Mouse (Mus musculus): Measurements from ENCODE around the gene Ccrl2. TPM values are rescaled to one million over a fixed set of nuclear protein-coding genes. Genes with fewer than 3 reads are reported as not detected.
A peak's percentile ranks its signal among the peaks of the same experiment; 100 is the strongest.

The Ccrl2 gene
- total RNA-seq, 2 experiments from 2014 or later, result 2.9 to 8.9 TPM

DNA sequence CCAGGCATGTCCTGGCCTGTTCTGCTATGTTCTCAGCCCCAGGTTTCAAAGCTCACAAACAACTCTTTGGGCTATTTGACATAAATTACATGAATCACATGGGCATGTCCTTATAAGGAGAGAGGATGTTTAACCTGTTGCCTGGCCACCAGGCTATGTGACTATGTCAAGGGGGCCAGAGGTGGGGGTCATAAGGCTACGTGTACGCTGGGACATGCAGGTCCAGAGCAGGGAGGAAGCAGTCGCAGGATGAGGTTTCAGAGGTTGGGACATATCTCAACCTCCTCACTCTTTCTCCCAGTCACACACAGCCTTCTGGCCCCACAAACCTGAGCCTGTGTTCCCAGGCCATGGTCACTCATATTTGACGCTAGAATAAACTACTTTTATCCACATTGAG is 9.7 kb upstream of the Ccrl2 start:
- ATAC-seq (replicated peaks; ENCODE audit: poor library complexity), result peak; percentile 43

DNA sequence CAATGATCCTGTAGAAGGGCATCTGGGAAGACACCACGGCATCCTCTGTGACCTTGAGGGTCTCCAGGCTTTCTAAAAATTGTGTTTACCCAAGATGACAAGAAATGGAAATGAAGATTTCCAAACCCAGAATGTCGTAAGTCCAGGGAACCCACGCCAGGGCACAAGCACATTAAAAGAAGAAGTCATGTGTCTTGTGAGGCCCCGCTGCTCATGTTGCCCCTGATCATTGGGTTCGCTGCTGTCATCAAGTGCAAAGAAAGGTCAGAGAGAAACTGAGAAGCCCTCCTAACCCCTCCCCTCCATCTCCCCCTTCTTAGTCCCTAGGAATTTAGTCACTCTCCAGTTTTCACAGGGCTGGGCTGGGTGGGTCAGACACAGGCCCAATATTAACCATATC is 5.5 kb upstream of the Ccrl2 start:
- peak; percentile 54 for ATAC-seq (replicated peaks; ENCODE audit: poor library complexity)

DNA sequence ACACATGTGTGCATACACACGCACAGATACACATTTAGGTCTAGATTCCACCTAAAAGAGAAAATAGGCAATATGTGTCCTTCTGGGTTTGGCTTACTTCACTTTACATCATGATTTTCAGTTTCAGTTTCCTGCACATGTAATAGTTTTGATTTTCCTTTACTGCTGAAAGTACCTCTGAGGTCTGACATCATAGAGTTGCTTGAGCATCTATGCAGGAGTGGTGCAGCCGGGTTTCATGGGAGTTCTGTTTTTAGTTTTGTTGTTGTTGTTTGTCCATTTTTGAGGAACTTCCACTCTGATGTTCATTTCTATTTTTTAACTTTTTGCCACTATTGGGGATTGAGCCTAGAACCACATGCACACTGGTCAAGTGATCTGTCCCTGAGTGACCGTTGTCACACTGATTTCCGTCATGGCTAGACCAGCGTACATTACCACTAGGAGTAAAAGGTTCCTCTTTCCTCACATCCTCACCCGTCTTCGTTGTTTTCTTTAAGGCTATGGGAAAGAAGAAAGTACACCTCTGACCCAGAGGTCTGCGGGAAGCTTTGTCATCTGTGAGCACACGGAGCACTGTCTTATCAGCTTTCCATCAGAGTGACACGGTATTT is 1.7 kb upstream of the Ccrl2 start:
- ATAC-seq (replicated peaks; ENCODE audit: poor library complexity), result 0 out of 2 replicates have a peak, but pooled peaks have one; percentile 4

- ATAC-seq (replicated peaks; ENCODE audit: poor library complexity), result no peak
These were observed 438 bp upstream of the Ccrl2 start for GRCm38 (mm10) chr9:111057544-111058370.

- ATAC-seq (replicated peaks; ENCODE audit: poor library complexity), result no peak
These were observed 861 bp downstream of the Ccrl2 start for GRCm38 (mm10) chr9:111056519-111056797.

DNA sequence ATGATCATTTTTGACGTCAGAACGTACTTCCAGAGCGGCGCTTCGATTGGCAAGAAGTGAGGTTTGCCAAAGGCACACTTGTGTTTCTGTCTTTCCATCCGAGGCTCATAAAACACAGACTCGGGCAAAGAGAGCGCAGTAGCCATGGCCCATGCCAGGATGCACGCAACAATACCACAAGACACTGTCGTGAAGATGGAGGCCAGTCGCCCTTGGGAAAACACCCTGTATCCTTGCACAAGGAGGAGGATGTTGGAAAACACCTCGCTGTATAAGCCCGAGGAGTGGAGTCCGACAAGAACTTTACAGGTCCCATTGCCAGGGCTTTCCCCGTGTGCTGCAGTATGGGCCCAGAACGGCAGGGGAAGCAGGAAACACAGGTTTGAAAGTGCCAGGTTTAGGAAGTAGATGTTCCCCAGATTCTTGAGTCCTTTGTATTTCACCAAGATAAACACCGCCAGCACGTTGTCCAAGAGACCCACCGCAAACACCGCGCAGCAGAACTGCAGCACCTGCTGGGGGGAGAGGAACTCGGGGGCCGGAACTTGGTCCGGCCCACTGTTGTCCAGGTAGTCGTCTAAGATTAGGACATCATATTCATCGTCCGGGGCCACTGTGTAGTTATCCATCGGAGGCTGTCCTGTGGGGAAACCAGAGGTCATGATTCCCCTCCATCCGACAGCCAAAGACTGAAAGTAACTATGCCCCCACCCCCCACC is 1.4 kb downstream of the Ccrl2 start:
- peak; percentile 3; the same call in 1 of the 2 replicates for ATAC-seq (replicated peaks; ENCODE audit: poor library complexity)

DNA sequence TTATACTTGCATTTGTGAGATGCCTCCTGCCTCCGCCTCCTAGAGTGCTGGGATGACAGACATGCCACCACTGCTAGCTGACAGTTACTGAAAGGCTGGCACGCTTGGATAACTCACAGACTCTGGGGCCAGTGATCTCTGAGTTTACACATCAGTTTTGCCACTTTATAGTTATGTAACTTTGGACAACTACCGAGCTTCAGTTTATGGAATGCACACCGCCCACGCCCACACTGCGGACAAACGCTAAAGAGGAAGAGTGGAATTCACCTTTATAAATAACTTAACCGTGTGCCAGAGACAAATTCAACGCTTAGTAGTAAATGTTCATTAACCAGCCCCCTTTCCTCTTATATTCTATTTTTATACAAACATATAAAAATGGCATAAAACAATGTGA is 2.4 kb downstream of the Ccrl2 start:
- no peak for ATAC-seq (replicated peaks; ENCODE audit: poor library complexity)

DNA sequence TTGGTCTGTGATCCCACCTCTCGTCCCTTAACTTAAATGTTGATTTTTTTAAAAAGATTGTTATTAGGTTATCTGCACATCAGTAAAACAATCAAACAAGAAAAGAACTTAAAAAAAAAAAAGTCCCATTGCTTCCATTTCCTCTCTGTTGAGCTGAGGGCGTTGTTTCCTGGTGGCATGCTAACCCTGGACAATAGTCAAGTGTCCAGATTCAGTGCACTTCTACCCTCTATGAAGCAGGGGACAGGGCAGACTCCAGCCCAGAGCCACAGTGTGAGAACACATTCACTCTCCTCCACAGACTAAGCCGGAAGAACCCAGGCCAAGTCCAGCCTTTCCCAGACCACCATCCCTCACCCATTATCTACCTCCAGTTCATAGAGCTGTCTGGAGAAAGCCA is 8.9 kb downstream of the Ccrl2 start:
- no peak for ATAC-seq (replicated peaks; ENCODE audit: poor library complexity)

DNA sequence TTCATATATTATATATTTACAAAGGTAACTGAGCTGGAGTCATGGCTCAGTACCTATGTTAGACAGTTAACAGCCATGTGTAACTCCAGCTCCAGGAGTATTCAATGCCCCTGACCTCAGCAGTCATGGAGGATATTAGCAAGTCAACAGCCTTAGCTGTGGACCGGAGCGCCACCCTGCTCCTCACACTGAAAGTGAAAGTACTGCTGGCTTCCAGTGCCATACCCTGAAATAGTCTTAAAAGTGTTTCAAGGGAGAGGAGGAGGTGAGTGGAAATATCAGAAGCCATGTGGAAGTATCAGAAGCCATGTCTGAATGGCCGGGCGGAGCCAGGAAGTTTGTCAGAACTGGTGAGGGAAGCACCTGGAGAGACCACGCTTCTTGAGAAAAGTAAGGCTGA is 10.1 kb downstream of the Ccrl2 start:
- peak; percentile 62 for ATAC-seq (replicated peaks; ENCODE audit: poor library complexity)

- ATAC-seq (replicated peaks; ENCODE audit: poor library complexity), result peak; percentile 94
These were observed 11.1 kb downstream of the Ccrl2 start for GRCm38 (mm10) chr9:111046222-111046621.

GRCm38 (mm10) chr9:111042266-111042665 is 15.1 kb downstream of the Ccrl2 start:
- no peak for ATAC-seq (replicated peaks; ENCODE audit: poor library complexity)

GRCm38 (mm10) chr9:111039966-111040365 is 17.4 kb downstream of the Ccrl2 start:
- no peak for ATAC-seq (replicated peaks; ENCODE audit: poor library complexity)

GRCm38 (mm10) chr9:111033717-111034116 is 23.6 kb downstream of the Ccrl2 start:
- peak; percentile 77 for ATAC-seq (replicated peaks; ENCODE audit: poor library complexity)

DNA sequence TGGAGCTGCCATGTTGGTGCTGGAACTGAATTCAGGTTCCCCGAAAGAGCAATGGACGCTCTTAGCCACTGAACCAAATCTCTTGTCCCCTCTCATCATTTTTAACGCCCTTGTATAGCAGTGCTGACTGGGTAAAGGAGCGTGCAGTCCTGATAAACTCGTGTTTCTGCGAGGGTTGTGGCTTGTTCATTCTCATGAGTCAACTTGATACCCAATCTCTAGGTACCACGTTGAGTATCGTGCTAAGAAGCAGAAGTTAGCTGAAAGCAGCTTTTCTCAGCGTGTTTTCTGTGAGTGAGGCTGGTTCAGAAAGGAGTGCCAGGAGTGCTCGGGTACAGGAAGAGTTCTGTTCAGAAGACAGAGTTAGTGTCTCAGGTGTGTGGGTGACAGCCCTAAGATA is 30.5 kb downstream of the Ccrl2 start:
- no peak for ATAC-seq (replicated peaks; ENCODE audit: poor library complexity)

DNA sequence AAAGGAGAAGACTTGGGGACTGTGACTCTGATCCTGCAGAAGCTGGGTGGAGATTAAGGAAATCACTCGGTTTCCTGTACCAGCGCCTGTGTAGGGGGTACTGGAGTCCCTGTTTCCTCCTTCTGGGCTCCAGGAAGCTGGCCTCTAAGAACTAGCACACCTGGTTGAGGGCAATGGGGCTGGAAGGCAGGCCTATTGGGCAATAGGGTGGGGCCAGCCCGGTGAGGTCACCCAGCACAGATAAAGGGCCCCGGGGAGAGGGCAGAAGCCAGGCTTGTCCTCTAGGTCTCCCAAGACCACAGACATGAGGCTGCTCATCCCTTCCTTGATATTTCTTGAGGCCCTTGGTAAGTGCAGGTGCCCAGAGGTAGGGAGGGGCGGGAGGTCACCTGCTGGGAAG is 38.3 kb downstream of the Ccrl2 start, which contains the start of gene Ltf:
Ltf (plus strand) TSS at position 250 of the 400 bp plus-strand sequence.
- ATAC-seq (replicated peaks; ENCODE audit: poor library complexity), result peak; percentile 62

GRCm38 (mm10) chr9:111015658-111016057 is 41.7 kb downstream of the Ccrl2 start:
- peak; percentile 45; the same call in 1 of the 2 replicates for ATAC-seq (replicated peaks; ENCODE audit: poor library complexity)

DNA sequence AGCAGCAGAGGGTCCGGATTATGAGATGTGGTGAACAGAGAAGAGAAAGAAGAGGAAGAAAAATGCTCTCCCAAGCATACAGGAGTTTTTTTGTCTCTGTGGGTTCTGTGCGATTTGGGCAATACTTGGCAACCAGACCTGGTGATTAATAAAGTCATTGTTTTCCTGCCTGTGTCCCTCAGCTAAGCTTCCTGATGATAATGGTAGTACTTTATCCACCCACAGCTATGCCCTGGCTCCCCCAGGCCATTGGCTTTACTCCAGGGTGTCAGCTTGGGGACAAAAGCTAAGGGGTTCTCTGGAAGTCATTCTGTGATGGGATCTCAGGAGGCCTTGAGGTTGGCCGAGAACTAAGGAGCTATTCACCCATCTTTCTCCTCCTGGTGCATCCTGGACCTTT is 45.3 kb downstream of the Ccrl2 start:
- ATAC-seq (replicated peaks; ENCODE audit: poor library complexity), result no peak

DNA sequence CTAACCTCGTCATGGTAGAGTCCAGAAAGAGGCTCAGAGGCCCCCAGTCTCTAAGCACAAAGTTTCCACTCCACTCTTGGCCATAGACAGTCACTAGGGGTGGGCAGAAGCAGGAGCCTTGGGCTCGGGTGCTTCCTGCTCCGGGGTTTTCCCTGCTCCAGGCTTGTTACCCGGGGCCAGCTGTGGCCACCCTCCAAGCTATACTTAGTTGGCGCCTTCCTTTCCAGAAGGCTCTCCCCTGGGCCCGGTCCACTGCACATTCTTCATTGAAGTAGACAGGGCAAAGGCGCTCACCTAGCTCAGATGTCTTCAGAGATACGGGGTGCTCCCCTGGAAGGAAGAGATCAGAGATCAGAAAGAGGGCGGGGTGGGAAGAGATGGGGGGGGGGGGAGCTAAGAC is 45.8 kb downstream of the Ccrl2 start:
- no peak for ATAC-seq (replicated peaks; ENCODE audit: poor library complexity)

DNA sequence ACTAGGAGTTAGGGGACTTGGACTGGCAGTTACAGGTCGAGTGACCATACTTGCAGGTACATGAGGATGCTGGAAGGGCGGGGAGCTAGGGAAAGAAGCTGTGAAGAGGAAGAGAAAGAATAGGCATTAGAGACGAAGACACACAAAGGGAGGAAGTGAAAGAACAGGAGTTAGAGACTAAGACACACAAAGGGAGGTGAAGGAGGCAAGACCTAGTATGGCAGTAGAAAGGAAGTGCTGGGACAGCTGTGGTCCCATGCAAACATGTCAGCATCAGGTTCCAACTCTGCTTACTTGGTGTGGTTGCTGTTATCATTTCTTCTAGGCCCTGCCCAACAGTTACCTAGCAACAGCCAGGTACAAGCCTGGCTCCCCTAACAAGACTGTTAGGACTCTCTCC is 47.6 kb downstream of the Ccrl2 start:
- ATAC-seq (replicated peaks; ENCODE audit: poor library complexity), result peak; percentile 77

- no peak for ATAC-seq (replicated peaks; ENCODE audit: poor library complexity)
These were observed 50.8 kb downstream of the Ccrl2 start for GRCm38 (mm10) chr9:111006544-111006943.

Data from megakaryocyte progenitor cell, adult 5-6 weeks (primary cell).